Mouse (Mus musculus) bone marrow, adult 2 months (tissue): ENCODE results near the gene Fubp1.

Experiments used
- CTCF ChIP-seq: fragments of 200-500 bp; IDR thresholded peaks from 2 replicates; pipeline ENCODE4 v1.5.1; 2011; ENCODE audit warnings: low read length, control low read depth; ENCODE audit not compliant: control insufficient read depth, insufficient read depth
- POLR2A ChIP-seq: fragments of 200-500 bp; IDR thresholded peaks from 2 replicates; pipeline ENCODE4 v1.6.1; 2011; ENCODE audit warnings: low read depth, mild to moderate bottlenecking, control low read depth, low read length, borderline replicate concordance; ENCODE audit not compliant: control insufficient read depth

DNA sequence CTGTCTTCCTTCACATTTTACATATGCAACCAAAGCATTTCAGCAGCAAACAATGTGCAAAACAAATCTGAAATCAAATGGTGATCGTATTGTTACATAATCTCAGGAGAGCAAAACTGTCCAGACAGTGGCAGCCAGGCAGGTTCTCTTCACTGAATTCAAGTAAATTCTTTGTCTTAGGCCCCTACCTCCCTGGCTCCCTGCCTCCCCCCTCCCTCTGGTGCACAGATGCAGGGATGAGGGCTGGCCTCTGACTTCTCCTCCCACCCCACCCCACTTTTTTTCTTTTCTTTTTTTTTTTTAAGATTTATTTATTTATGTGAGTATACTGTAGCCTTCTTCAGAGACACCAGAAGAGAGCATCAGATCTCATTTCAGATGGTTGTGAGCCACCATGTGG lies 50.1 kb downstream of the Fubp1 start:
- TF ChIP-seq CTCF, result no peak
- TF ChIP-seq POLR2A, result no peak
